Mouse (Mus musculus): Measurements from ENCODE around the gene Itgav. TPM values are rescaled to one million over a fixed set of nuclear protein-coding genes. Genes with fewer than 3 reads are reported as not detected.

Itgav gene
- polyA plus RNA-seq (2015; fragmentation: Nextera tagmentation; extraction: Ambion mirVana) = 79.6 and 92.9 TPM in 2 replicates

GRCm38 (mm10) chr2:83723921-83724826 lies at the start of gene Itgav:
Itgav (plus strand) TSS chr2:83724397.
- Histone ChIP-seq H3K4me2 (peak within 1 kb of the TSS; percentile 71), H3K36me3 (no peaks in the 10 kb centered on the region), H3K9ac (peak within 1 kb of the TSS; percentile 96), H3K27ac (peak within 1 kb of the TSS; percentile 99), H3K4me3 (peak within 1 kb of the TSS; percentile 82), H3K27me3 (no peaks in the 10 kb centered on the region), H3K9me3 (no peaks in the 10 kb centered on the region), H3K4me1 (peaks cover 28% of the 10 kb centered on the region)
- peak; percentile 94 for ATAC-seq (ENCODE audit: insufficient number of reproducible peaks, insufficient read depth, low FRiP score, low TSS enrichment, low read depth)
- under 1% methylated on average over 82 of the region's 84 CpGs for WGBS

- H3K9me3 ChIP-seq = no peaks in the 10 kb centered on the region
- no peak overlapping the region for H3K9ac ChIP-seq
- ATAC-seq (ENCODE audit: insufficient number of reproducible peaks, insufficient read depth, low FRiP score, low TSS enrichment, low read depth) = no peak
- peaks cover 8% of the 10 kb centered on the region; the same call in 1 of the 2 replicates for H3K4me1 ChIP-seq
- H3K36me3 ChIP-seq = peaks cover 9% of the 10 kb centered on the region; the same call in 1 of the 2 replicates
- H3K4me3 ChIP-seq = no peak overlapping the region
- 0 out of 2 replicates have a peak overlapping the region, but pooled peaks have one; percentile 7 for H3K27ac ChIP-seq
- WGBS = 69% methylated on average over 7 of the region's 7 CpGs
- H3K27me3 ChIP-seq = no peaks in the 10 kb centered on the region
- no peak overlapping the region for H3K4me2 ChIP-seq
Observed at GRCm38 (mm10) chr2:83674421-83674820, 49.8 kb upstream of the Itgav start.

- no peak for ATAC-seq (ENCODE audit: insufficient number of reproducible peaks, insufficient read depth, low FRiP score, low TSS enrichment, low read depth)
- Histone ChIP-seq H3K36me3 (peaks cover 9% of the 10 kb centered on the region; the same call in 1 of the 2 replicates), H3K4me2 (no peak overlapping the region), H3K4me3 (no peak overlapping the region), H3K27ac (peak overlapping the region; percentile 57; the same call in 1 of the 2 replicates), H3K9me3 (no peaks in the 10 kb centered on the region), H3K27me3 (no peaks in the 10 kb centered on the region), H3K4me1 (peaks cover 8% of the 10 kb centered on the region; the same call in 1 of the 2 replicates), H3K9ac (no peak overlapping the region)
- WGBS = 83% methylated on average over 9 of the region's 9 CpGs
Observed at GRCm38 (mm10) chr2:83674896-83675295, 49.3 kb upstream of the Itgav start.

- H3K9me3 ChIP-seq = no peaks in the 10 kb centered on the region
- WGBS = 14% methylated on average over 5 of the region's 5 CpGs
- no peaks in the 10 kb centered on the region for H3K27me3 ChIP-seq
- peaks cover 8% of the 10 kb centered on the region; the same call in 1 of the 2 replicates for H3K4me1 ChIP-seq
- no peak overlapping the region for H3K4me2 ChIP-seq
- no peak overlapping the region for H3K9ac ChIP-seq
- peak overlapping the region; percentile 78 for H3K27ac ChIP-seq
- peaks cover 9% of the 10 kb centered on the region; the same call in 1 of the 2 replicates for H3K36me3 ChIP-seq
- no peak for ATAC-seq (ENCODE audit: insufficient number of reproducible peaks, insufficient read depth, low FRiP score, low TSS enrichment, low read depth)
- H3K4me3 ChIP-seq = no peak overlapping the region
Observed at GRCm38 (mm10) chr2:83675681-83676080, 48.5 kb upstream of the Itgav start.

GRCm38 (mm10) chr2:83676226-83676870 lies 47.8 kb upstream of the Itgav start:
- Histone ChIP-seq H3K27me3 (no peaks in the 10 kb centered on the region), H3K9ac (no peak overlapping the region), H3K4me2 (no peak overlapping the region), H3K4me3 (no peak overlapping the region), H3K9me3 (no peaks in the 10 kb centered on the region), H3K27ac (peak overlapping the region; percentile 78), H3K36me3 (peaks cover 12% of the 10 kb centered on the region; the same call in 1 of the 2 replicates), H3K4me1 (peaks cover 8% of the 10 kb centered on the region; the same call in 1 of the 2 replicates)
- no peak for ATAC-seq (ENCODE audit: insufficient number of reproducible peaks, insufficient read depth, low FRiP score, low TSS enrichment, low read depth)
- WGBS = 81% methylated on average over 4 of the region's 4 CpGs

GRCm38 (mm10) chr2:83681332-83681731 lies 42.9 kb upstream of the Itgav start:
- H3K36me3 ChIP-seq = 0 out of 2 replicates have a peak, but pooled peaks cover 4% of the 10 kb centered on the region
- no peak overlapping the region for H3K4me3 ChIP-seq
- no peak overlapping the region for H3K9ac ChIP-seq
- H3K27me3 ChIP-seq = no peaks in the 10 kb centered on the region
- ATAC-seq (ENCODE audit: insufficient number of reproducible peaks, insufficient read depth, low FRiP score, low TSS enrichment, low read depth) = no peak
- H3K27ac ChIP-seq = no peak overlapping the region
- H3K4me1 ChIP-seq = no peaks in the 10 kb centered on the region
- H3K9me3 ChIP-seq = no peaks in the 10 kb centered on the region
- H3K4me2 ChIP-seq = no peak overlapping the region
- WGBS = 88% methylated on average over 8 of the region's 8 CpGs

- Histone ChIP-seq H3K4me3 (no peak overlapping the region), H3K9ac (no peak overlapping the region), H3K9me3 (no peaks in the 10 kb centered on the region), H3K27ac (no peak overlapping the region), H3K36me3 (0 out of 2 replicates have a peak, but pooled peaks cover 4% of the 10 kb centered on the region), H3K4me1 (no peaks in the 10 kb centered on the region), H3K4me2 (no peak overlapping the region), H3K27me3 (no peaks in the 10 kb centered on the region)
- ATAC-seq (ENCODE audit: insufficient number of reproducible peaks, insufficient read depth, low FRiP score, low TSS enrichment, low read depth) = no peak
- 82% methylated on average over 6 of the region's 6 CpGs for WGBS
Observed at GRCm38 (mm10) chr2:83681785-83682184, 42.4 kb upstream of the Itgav start.

GRCm38 (mm10) chr2:83682282-83682681 lies 41.9 kb upstream of the Itgav start:
- Histone ChIP-seq H3K36me3 (0 out of 2 replicates have a peak, but pooled peaks cover 4% of the 10 kb centered on the region), H3K27ac (no peak overlapping the region), H3K27me3 (no peaks in the 10 kb centered on the region), H3K9ac (no peak overlapping the region), H3K4me3 (no peak overlapping the region), H3K4me2 (no peak overlapping the region), H3K9me3 (no peaks in the 10 kb centered on the region), H3K4me1 (no peaks in the 10 kb centered on the region)
- WGBS = 77% methylated on average over 8 of the region's 8 CpGs
- no peak for ATAC-seq (ENCODE audit: insufficient number of reproducible peaks, insufficient read depth, low FRiP score, low TSS enrichment, low read depth)

GRCm38 (mm10) chr2:83683731-83684519 lies 40.3 kb upstream of the Itgav start:
- H3K9ac ChIP-seq = no peak overlapping the region
- H3K9me3 ChIP-seq = no peaks in the 10 kb centered on the region
- no peak; the same call in 1 of the 2 replicates for ATAC-seq (ENCODE audit: insufficient number of reproducible peaks, insufficient read depth, low FRiP score, low TSS enrichment, low read depth)
- H3K4me1 ChIP-seq = no peaks in the 10 kb centered on the region
- H3K4me2 ChIP-seq = no peak overlapping the region
- H3K4me3 ChIP-seq = no peak overlapping the region
- 0 out of 2 replicates have a peak, but pooled peaks cover 4% of the 10 kb centered on the region for H3K36me3 ChIP-seq
- WGBS = 81% methylated on average over 9 of the region's 9 CpGs
- no peaks in the 10 kb centered on the region for H3K27me3 ChIP-seq
- no peak overlapping the region for H3K27ac ChIP-seq

- H3K9me3 ChIP-seq = no peaks in the 10 kb centered on the region
- H3K36me3 ChIP-seq = 0 out of 2 replicates have a peak, but pooled peaks cover 4% of the 10 kb centered on the region
- H3K27ac ChIP-seq = no peak overlapping the region
- no peak for ATAC-seq (ENCODE audit: insufficient number of reproducible peaks, insufficient read depth, low FRiP score, low TSS enrichment, low read depth)
- H3K4me2 ChIP-seq = no peak overlapping the region
- 69% methylated on average over 8 of the region's 8 CpGs for WGBS
- no peak overlapping the region for H3K4me3 ChIP-seq
- no peak overlapping the region for H3K9ac ChIP-seq
- H3K27me3 ChIP-seq = no peaks in the 10 kb centered on the region
- no peaks in the 10 kb centered on the region for H3K4me1 ChIP-seq
Observed at GRCm38 (mm10) chr2:83684691-83685090, 39.5 kb upstream of the Itgav start.

GRCm38 (mm10) chr2:83690372-83690771 lies 33.8 kb upstream of the Itgav start:
- Histone ChIP-seq H3K27me3 (no peaks in the 10 kb centered on the region), H3K27ac (no peak overlapping the region), H3K9ac (no peak overlapping the region), H3K4me2 (no peak overlapping the region), H3K9me3 (no peaks in the 10 kb centered on the region), H3K36me3 (no peaks in the 10 kb centered on the region), H3K4me1 (no peaks in the 10 kb centered on the region), H3K4me3 (no peak overlapping the region)
- WGBS = 59% methylated on average over 2 of the region's 2 CpGs
- no peak for ATAC-seq (ENCODE audit: insufficient number of reproducible peaks, insufficient read depth, low FRiP score, low TSS enrichment, low read depth)
